Mouse (Mus musculus) stomach, embryonic 16.5 days (tissue): ENCODE results near the gene Gm10837. TPM values are rescaled to one million over a fixed set of nuclear protein-coding genes. Genes with fewer than 3 reads are reported as not detected.
"Not testable (repeated sequence)": the region's sequence is repeated elsewhere in the genome, so short reads cannot be mapped to it uniquely, and the experiment has no call there.

ENCODE experiments used
- ATAC-seq: fragments of 200-750 bp; cut with Nextera tagmentation; 2 replicates; pipeline ENCODE4 v1.8.0; 2017; ENCODE audit warnings: moderate number of reproducible peaks, moderate TSS enrichment; ENCODE audit not compliant: insufficient read depth, low FRiP score
- H3K27ac ChIP-seq: fragments of 300-500 bp; sonication (generic); 2 replicates; pipeline ENCODE4 v1.5.1; 2014; ENCODE audit warnings: low read length
- H3K27me3 ChIP-seq: fragments of 300-500 bp; sonication (generic); 2 replicates; pipeline ENCODE4 v1.6.1; 2014; ENCODE audit warnings: low read length, control low read depth, mixed read lengths; ENCODE audit not compliant: control insufficient read depth, insufficient read depth
- H3K36me3 ChIP-seq: fragments of 300-500 bp; sonication (generic); 2 replicates; pipeline ENCODE4 v1.6.1; 2014; ENCODE audit warnings: low read length; ENCODE audit not compliant: control insufficient read depth, insufficient read depth
- H3K4me1 ChIP-seq: fragments of 300-500 bp; sonication (generic); 2 replicates; pipeline ENCODE4 v1.6.1; 2014; ENCODE audit warnings: low read length, control low read depth, mixed read lengths; ENCODE audit not compliant: control insufficient read depth, insufficient read depth
- H3K4me2 ChIP-seq: fragments of 300-500 bp; sonication (generic); 2 replicates; pipeline ENCODE4 v1.6.1; 2014; ENCODE audit warnings: low read depth, low read length, mixed read lengths
- H3K4me3 ChIP-seq: fragments of 300-500 bp; sonication (generic); replicated peaks from 2 replicates; pipeline ENCODE4 v1.5.1; 2014; ENCODE audit warnings: mild to moderate bottlenecking, low read length
- H3K9ac ChIP-seq: fragments of 300-500 bp; sonication (generic); 2 replicates; pipeline ENCODE4 v1.6.1; 2014; ENCODE audit warnings: low read length
- H3K9me3 ChIP-seq: fragments of 300-500 bp; sonication (generic); replicated peaks from 2 replicates; pipeline ENCODE4 v1.6.1; 2016; ENCODE audit warnings: low read length, control low read depth; ENCODE audit not compliant: control insufficient read depth
- WGBS: fragments of 180-500 bp; shearing (Covaris S2); extraction: QIAGEN DNeasy Blood & Tissue Kit; methylation state at CpG from one replicate; pipeline ENCODE4 v1.1.7; 2014; 5-methylcytosine and 5-hydroxymethylcytosine counted together
- polyA plus RNA-seq: library from polyadenylated mRNA; unstranded; fragments of >200 nt; fragmentation: Nextera tagmentation; extraction: Ambion mirVana; gene quantifications from 2 replicates; pipeline ENCODE4 v1.2.1, GENCODE M21; 2015

The Gm10837 gene
- polyA plus RNA-seq, 1 experiment from 2014 or later: not detected

DNA sequence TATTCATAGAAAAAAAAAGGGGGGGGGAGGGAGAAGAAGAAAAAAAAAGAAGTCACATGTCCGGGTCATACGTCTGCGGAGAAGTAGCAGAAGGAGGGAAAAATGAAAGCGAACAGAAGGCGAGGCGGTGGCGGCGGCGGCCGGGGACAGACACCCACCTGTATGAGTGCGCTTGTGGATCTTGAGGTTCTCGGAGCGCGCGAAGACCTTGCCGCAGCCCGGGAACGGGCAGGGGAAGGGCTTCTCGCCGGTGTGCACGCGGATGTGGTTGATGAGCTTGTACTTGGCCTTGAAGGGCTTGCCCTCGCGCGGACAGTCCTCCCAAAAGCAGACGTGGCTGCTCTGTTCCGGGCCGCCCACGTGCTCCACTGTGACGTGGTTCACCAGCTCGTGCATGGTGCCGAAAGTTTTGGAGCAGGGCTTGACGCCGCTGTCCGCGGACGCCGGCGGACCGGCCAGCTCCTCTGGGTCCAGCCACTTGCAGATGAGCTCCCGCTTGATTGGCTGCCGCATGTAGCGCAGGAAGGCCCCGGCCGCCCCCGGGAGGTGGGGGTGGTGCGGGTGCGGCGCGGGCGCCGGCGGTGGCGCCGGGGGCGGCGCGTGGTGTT, 26.5 kb upstream of the Gm10837 start:
- Histone ChIP-seq H3K9ac (peak overlapping the region; percentile 46), H3K4me1 (peaks cover 21% of the 10 kb centered on the region), H3K27me3 (peaks cover 84% of the 10 kb centered on the region), H3K4me2 (peak overlapping the region; percentile 96), H3K4me3 (peak overlapping the region; percentile 50)
- not testable (repeated sequence) for H3K36me3 ChIP-seq, H3K27ac ChIP-seq, H3K9me3 ChIP-seq
- peak; percentile 43; the same call in 1 of the 2 replicates for ATAC-seq
- WGBS: under 1% methylated on average over 49 of the region's 58 CpGs

DNA sequence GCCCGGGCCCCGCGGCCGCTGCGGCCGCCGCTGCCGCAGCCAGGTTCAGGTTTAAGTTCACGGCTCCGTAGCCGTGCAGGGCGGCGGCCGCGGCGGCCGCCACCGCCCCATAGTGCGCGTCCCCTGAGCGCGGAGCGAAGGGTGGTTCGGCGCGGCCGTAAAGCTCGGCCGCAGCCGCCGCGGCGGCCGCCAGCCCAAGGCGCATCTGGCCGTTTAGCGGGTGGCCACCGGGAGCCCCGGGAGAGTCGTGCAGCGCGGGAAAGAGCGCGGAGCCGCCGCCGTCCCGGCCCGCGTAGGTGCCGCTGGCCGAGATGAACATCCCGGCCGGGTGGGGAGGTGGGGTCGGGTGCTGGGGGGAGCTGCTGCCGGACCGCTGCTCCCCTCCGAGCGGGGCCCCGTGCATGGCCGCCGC, 26.0 kb upstream of the Gm10837 start:
- Histone ChIP-seq H3K4me2 (peak overlapping the region; percentile 96), H3K4me3 (peak overlapping the region; percentile 50), H3K27me3 (peaks cover 89% of the 10 kb centered on the region), H3K36me3 (no peaks in the 10 kb centered on the region), H3K27ac (no peak overlapping the region), H3K4me1 (peaks cover 21% of the 10 kb centered on the region), H3K9me3 (no peaks in the 10 kb centered on the region), H3K9ac (peak overlapping the region; percentile 46)
- under 1% methylated on average over 56 of the region's 62 CpGs for WGBS
- ATAC-seq: peak; percentile 35; the same call in 1 of the 2 replicates

DNA sequence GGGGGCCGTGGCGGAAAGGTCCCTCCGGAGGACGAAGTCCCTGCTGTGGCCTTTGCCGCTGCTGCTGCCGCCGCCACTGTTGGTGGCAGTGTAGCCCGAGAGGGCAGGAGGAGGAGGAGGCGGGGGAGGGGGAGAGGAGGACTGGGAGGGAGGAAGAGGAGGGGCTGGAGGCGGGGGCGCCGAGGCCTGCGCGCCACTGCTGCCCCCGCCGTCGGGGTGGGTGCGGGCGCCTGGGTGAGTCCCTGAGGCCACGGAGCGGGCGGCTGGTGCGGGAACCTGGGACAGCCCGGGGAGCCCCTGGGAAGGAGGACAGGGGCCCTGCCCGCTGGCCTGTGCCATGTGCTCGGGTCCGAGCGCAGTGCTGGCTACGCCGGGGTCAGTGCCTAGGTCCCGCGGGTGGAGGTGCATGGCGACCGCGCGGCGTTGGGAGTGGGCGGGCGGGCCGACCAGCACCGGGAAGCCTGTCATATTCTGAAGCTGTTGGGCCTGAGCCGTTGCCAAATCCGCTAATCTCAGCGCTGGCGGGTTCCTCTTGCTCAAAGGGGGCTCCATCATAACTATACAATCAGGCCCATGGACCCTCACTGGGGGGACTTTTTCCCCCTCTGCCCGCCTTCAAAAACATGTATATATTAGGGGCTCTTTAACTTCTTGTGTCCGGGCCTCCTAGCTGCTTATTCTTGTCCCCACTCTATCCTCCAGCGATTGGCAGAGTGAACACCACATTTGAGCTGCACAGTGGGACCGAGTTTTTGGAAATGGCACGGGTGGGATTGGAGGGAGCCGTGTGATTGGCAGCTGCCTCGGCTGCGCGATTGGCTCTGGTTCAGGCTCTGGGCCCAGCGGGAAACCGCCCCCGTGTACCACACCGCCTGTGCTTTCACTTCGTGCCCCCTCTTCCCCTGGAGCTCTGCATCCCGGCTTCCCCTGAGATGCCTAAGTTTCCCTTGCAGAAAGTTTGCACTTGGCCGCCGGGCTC, 25.3 kb upstream of the Gm10837 start, which contains the start of gene Zic5:
Zic5 (minus strand) TSS at position 915 of the 979 bp plus-strand sequence.
- Histone ChIP-seq H3K9me3 (no peaks in the 10 kb centered on the region), H3K27ac (no peak within 1 kb of the TSS), H3K9ac (no peak within 1 kb of the TSS), H3K4me2 (peak within 1 kb of the TSS; percentile 96), H3K27me3 (peaks cover 89% of the 10 kb centered on the region), H3K4me3 (peak within 1 kb of the TSS; percentile 50), H3K4me1 (peaks cover 21% of the 10 kb centered on the region), H3K36me3 (no peaks in the 10 kb centered on the region)
- under 1% methylated on average over 53 of the region's 62 CpGs for WGBS
- 0 out of 2 replicates have a peak, but pooled peaks have one; percentile 18 for ATAC-seq

DNA sequence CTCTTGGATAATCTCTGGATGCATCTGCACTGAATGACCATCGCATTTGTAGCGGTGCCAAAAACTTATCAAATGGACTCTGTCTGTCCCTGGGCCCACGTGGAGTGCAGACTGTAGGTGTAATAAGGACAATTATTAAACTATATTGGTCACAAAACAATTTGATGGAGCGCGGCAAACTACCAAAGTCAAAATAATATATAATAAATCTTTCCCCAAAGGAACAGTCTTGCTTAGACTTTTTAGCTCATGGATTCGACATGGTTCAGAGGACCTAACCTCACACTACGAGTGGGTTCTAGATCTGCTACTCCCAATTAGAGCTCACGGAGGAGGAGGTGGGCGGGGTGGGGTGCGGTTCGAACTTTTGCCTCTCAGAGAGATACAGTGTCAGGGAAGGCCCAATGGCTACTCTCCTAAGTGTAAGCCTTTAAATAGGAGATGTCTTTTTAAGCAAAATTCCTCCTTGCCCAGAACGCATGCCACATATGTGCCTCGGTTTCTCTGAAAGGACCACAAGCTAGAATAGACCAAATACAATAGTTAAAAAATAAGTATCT, 24.4 kb upstream of the Gm10837 start:
- Histone ChIP-seq H3K27ac (no peak overlapping the region), H3K36me3 (no peaks in the 10 kb centered on the region), H3K4me1 (peaks cover 21% of the 10 kb centered on the region), H3K27me3 (peaks cover 87% of the 10 kb centered on the region), H3K4me3 (no peak overlapping the region), H3K4me2 (no peak overlapping the region), H3K9me3 (no peaks in the 10 kb centered on the region), H3K9ac (no peak overlapping the region)
- WGBS: 25% methylated on average over 13 of the region's 13 CpGs
- no peak for ATAC-seq

DNA sequence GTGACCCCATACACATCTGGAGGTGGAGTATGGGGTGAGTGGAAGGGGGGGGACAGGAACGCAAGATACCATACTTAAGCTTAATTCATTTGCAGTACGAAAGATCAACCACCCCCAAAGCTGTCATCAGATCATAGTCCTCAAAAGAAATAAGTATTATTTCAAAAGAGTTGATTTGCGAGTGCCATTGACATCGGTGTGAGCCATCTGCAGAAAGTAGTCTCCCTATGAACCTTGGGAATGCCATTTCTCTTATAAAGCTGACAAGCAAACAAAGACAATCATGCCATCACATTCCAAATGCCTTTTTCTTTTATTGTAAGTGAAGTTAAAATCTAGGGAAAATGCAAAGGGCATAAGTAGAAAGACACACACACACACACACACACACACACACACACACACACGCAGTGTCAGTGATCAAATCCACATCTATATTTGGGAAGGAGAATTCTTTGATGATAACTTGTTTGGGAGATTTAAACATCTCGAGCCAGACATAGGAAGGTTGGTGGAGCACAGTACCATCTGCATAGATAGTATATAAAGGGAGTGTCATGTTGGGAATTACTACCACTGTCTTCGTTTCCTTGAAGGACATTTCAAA, 23.5 kb upstream of the Gm10837 start:
- Histone ChIP-seq H3K4me2 (no peak overlapping the region), H3K36me3 (no peaks in the 10 kb centered on the region), H3K27me3 (peaks cover 87% of the 10 kb centered on the region), H3K4me1 (peaks cover 21% of the 10 kb centered on the region), H3K27ac (no peak overlapping the region), H3K4me3 (no peak overlapping the region), H3K9ac (no peak overlapping the region), H3K9me3 (no peaks in the 10 kb centered on the region)
- no peak for ATAC-seq
- WGBS: 52% methylated on average over 7 of the region's 7 CpGs

DNA sequence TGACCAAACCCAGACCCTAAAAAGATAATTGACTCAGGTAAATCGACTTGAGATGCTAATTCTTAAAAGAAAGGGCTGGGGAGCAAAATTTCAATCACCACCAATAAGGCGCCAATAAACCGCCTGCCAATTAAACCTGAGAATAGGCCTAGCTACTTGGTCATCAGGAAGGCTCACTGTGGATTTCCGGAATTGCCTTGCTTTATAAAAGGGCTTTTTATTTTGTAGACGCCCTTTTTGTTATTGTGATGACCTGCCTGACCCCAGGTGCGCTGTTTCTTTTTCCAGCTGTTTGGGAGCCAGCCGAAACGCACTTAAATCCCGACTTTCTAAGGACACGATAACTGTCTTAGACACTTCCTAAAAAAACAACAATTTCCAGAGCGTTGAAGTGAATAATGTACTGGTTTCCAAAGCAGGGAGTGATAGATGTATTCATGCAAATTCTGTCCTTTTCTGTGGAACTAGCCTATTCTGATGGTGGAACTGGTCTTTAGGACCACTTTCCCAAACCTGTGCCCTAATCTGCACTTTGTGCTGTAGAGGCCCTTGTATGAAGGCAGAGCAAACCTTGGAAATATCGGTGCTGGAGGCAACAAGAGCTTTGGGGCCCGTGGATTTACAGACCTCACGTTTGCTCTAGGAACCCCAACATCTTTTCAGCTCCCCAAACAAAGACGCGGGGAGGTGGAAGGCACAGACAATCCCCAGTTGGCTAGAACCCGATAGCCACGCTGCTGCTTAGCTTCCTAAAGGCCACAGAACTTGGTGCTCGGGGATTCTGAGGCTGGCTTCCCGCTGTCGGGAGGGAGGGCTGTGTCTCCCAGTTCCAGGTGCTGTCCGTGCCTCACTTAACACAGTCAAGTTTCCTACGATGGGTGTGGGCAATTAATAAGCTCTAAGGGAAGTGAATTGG, 22.2 kb upstream of the Gm10837 start:
- Histone ChIP-seq H3K27me3 (peaks cover 83% of the 10 kb centered on the region), H3K36me3 (no peaks in the 10 kb centered on the region), H3K4me2 (no peak overlapping the region), H3K4me3 (no peak overlapping the region), H3K9me3 (no peaks in the 10 kb centered on the region), H3K9ac (no peak overlapping the region), H3K4me1 (peaks cover 21% of the 10 kb centered on the region), H3K27ac (no peak overlapping the region)
- ATAC-seq: no peak
- WGBS: 6% methylated on average over 23 of the region's 23 CpGs

DNA sequence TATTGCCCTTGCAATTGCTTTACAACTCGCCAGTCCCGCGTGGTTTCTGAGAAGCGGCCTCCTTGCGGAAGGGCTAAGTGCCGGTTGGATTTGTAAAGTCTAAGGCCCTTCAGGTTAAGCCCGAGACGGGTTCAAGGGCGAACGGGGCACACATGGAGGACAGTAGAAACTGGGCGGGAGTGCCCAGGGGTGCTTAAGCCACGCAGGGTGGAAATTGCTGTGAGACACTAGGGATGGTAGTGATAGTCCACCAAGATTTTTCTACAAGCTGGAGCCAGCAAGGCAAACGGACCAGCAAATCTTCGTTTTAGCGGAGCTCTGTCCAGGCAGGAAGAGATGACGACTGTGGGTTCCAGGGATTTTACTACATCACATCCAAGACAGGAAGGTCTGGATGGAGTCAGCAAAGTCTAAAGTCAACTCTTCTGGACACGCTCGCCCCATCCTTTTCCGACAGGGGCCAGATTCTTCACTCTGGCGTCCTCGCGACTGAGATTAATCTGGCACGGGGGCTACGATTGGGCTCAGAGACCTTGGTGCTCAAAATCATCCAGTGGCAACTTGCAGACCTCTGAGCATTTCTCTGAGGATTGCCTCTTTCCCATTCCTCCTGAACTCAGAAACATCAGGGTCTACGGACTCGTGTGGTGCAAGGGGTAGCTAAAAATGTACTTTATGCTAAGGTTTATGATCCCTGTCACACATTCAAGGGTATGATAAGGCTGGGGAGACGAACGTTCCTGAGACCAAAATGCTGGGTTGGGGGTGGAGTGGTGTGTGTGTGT, 21.2 kb upstream of the Gm10837 start:
- no peak overlapping the region for H3K4me3 ChIP-seq
- no peak overlapping the region for H3K27ac ChIP-seq
- H3K4me2 ChIP-seq: no peak overlapping the region
- 3% methylated on average over 28 of the region's 28 CpGs for WGBS
- H3K27me3 ChIP-seq: peaks cover 84% of the 10 kb centered on the region
- no peaks in the 10 kb centered on the region for H3K9me3 ChIP-seq
- no peak for ATAC-seq
- H3K4me1 ChIP-seq: peaks cover 13% of the 10 kb centered on the region
- no peak overlapping the region for H3K9ac ChIP-seq
- H3K36me3 ChIP-seq: no peaks in the 10 kb centered on the region
